Mouse (Mus musculus): Measurements from ENCODE around the gene Mthfd2. TPM values are rescaled to one million over a fixed set of nuclear protein-coding genes. Genes with fewer than 3 reads are reported as not detected.

Mthfd2 gene
- total RNA-seq, 2 experiments from 2014 or later, result 5.0 to 8.0 TPM

GRCm38 (mm10) chr6:83268144-83269010, 57.3 kb downstream of the Mthfd2 start:
- DNase-seq, result peak; percentile 92

- no peak for DNase-seq
Measured at GRCm38 (mm10) chr6:83267616-83268015, 58.1 kb downstream of the Mthfd2 start.

GRCm38 (mm10) chr6:83265653-83266052, 60.1 kb downstream of the Mthfd2 start:
- DNase-seq, result no peak

GRCm38 (mm10) chr6:83265253-83265652, 60.5 kb downstream of the Mthfd2 start:
- no peak for DNase-seq

- no peak for DNase-seq
Measured at GRCm38 (mm10) chr6:83264516-83264915, 61.2 kb downstream of the Mthfd2 start.

Other genes starting within 250 kb of the Mthfd2 start
- 1 to 10 TPM; 5.5 to 8.5 TPM for gene Pcgf1, start 248.0 kb downstream of the Mthfd2 start, total RNA-seq (2021)
- gene Lbx2, start 239.5 kb downstream of the Mthfd2 start, total RNA-seq (2021), result 1 to 10 TPM in 1 of 2 experiments, under 1 TPM in 1; 0.33 to 1.3 TPM
- gene Ccdc142, start 224.3 kb downstream of the Mthfd2 start, total RNA-seq (2021), result 1 to 10 TPM in 1 of 2 experiments, under 1 TPM in 1; 0.19 to 1.2 TPM
- 1 to 10 TPM; 1.4 to 2.3 TPM for gene Gm42688, start 224.3 kb downstream of the Mthfd2 start, total RNA-seq (2021)
- gene Mrpl53, start 216.9 kb downstream of the Mthfd2 start, total RNA-seq (2021), result 100 to 1,000 TPM; 101 to 114 TPM
- 10 to 100 TPM; 11.0 to 15.7 TPM for gene Mogs, start 210.4 kb downstream of the Mthfd2 start, total RNA-seq (2021)
- gene Wbp1, start 204.3 kb downstream of the Mthfd2 start, total RNA-seq (2021), result 10 to 100 TPM; 48.0 to 52.3 TPM
- 10 to 100 TPM; 13.1 to 15.2 TPM for gene Ino80b, start 200.5 kb downstream of the Mthfd2 start, total RNA-seq (2021)
- gene Rtkn, start 190.4 kb downstream of the Mthfd2 start, total RNA-seq (2021), result 10 to 100 TPM; 22.3 to 24.5 TPM
- 1 to 10 TPM in 1 of 2 experiments, under 1 TPM in 1; 0.43 to 1.4 TPM for gene Wdr54, start 169.5 kb downstream of the Mthfd2 start, total RNA-seq (2021)
- under 1 TPM in 1 of 2 experiments, not detected in 1; 0.23 TPM for gene 1700003E16Rik, start 169.5 kb downstream of the Mthfd2 start, total RNA-seq (2021)
- 100 to 1,000 TPM; 126 to 132 TPM for gene Dctn1, start 160.0 kb downstream of the Mthfd2 start, total RNA-seq (2021)
- gene Slc4a5, start 106.1 kb downstream of the Mthfd2 start, total RNA-seq (2021), result under 1 TPM in 1 of 2 experiments, not detected in 1; 0.05 TPM
- gene Mob1a, start 108 bp upstream of the Mthfd2 start, total RNA-seq (2021), result 10 to 100 TPM; 19.7 to 26.0 TPM
- gene Bola3, start 23.2 kb upstream of the Mthfd2 start, total RNA-seq (2021), result 100 to 1,000 TPM; 175 to 186 TPM
- 10 to 100 TPM; 41.5 to 47.0 TPM for gene Tet3, start 133.2 kb upstream of the Mthfd2 start, total RNA-seq (2021)
- gene Dguok, start 181.1 kb upstream of the Mthfd2 start, total RNA-seq (2021), result 10 to 100 TPM; 22.3 to 29.4 TPM
- 1 to 10 TPM; 3.6 to 5.3 TPM for gene Actg2, start 210.4 kb upstream of the Mthfd2 start, total RNA-seq (2021)
- gene Stambp, start 246.8 kb upstream of the Mthfd2 start, total RNA-seq (2021), result 10 to 100 TPM in 1 of 2 experiments, 1 to 10 TPM in 1; 9.8 to 10.7 TPM